Mouse (Mus musculus): ENCODE measurements around the gene Rnf216.

The Rnf216 gene

GRCm38 (mm10) chr5:143023887-143024286, 88.9 kb downstream of the Rnf216 start:
- no peak for ATAC-seq (ENCODE audit: insufficient number of reproducible peaks, low FRiP score, low TSS enrichment)

DNA sequence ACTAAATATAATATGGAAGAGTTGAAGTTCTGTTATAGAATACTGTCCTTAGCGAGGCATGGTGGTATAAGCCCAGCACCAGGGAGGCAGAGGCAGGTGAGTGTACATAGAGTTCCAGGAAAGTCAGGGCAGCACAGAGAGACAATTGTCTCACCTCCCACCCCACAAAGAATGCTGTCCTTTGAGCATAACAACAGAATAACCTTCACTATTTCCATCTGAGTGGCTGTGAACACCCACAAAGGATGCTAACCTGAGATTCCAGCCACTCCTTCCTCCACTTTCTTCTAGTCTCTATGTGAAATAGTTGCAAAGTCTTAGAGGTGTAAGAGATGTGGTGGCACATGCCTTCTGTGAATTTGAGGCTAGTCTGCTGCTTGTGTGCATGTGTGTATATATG, 89.8 kb downstream of the Rnf216 start:
- ATAC-seq (ENCODE audit: insufficient number of reproducible peaks, low FRiP score, low TSS enrichment) = no peak

DNA sequence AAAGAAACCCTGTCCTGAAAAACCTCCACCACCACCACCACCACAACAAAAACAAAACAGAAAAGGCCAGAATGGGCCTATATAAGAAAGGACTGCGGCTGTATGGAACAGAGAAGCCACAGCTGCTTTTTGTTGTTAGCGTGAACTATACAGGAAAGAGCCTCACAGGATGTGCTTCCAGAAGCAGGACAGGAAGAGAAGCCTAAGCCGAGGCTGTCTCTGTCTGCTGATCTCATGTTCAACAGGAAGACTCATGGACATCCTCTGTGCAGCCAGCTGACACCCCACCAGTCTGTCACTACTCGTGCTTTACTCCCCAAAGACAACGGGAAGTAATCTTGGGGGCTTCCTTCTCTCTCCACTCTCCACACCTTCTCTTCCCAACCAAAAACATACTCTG, 95.4 kb downstream of the Rnf216 start:
- no peak for ATAC-seq (ENCODE audit: insufficient number of reproducible peaks, low FRiP score, low TSS enrichment)

- no peak; the same call in 1 of the 2 replicates for ATAC-seq (ENCODE audit: insufficient number of reproducible peaks, low FRiP score, low TSS enrichment)
These were observed 103.4 kb downstream of the Rnf216 start for GRCm38 (mm10) chr5:143009383-143009782.

GRCm38 (mm10) chr5:143000654-143001500, 111.9 kb downstream of the Rnf216 start:
- no peak for ATAC-seq (ENCODE audit: insufficient number of reproducible peaks, low FRiP score, low TSS enrichment)

- no peak for ATAC-seq (ENCODE audit: insufficient number of reproducible peaks, low FRiP score, low TSS enrichment)
These were observed 112.7 kb downstream of the Rnf216 start for GRCm38 (mm10) chr5:143000091-143000490.

DNA sequence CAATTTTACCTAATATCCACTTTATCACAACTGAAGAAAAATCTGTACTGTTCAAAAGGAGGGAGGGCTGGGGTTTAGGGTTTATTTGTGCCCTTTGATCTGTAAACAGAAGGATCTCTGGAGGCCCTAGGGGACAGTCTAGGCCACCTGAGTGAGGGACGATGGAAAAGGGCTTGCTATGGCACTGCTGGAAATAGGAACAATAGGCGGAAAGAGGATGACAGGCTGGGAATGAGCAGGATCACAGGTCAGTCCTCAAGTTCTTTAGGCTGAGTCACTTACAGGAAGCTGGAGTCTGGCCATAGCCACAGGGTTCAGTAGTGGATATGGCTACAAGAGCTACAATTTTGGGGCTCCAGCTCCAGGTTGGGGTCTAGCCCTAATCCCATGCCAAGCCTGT, 114.6 kb downstream of the Rnf216 start:
- ATAC-seq (ENCODE audit: insufficient number of reproducible peaks, low FRiP score, low TSS enrichment) = no peak

DNA sequence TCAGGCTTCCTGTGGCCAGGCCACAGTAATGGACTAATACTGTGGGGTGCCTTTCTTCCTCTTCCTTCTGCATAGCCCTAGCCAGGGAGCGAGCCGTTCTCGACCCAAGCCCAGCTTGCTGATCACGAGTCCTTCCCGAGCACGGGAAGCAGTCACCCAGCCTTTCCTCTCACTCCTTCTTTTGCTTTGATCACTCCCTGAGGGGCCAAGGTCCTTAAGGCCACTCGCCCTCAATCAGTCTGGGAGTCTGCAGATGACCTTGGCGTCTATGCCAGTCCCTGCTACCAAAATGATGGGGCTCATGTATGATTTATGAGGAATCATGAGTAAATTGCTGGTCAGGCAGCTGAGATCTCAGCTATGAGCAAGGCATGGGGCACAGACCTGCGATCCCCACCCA, 115.3 kb downstream of the Rnf216 start:
- ATAC-seq (ENCODE audit: insufficient number of reproducible peaks, low FRiP score, low TSS enrichment) = no peak

- ATAC-seq (ENCODE audit: insufficient number of reproducible peaks, low FRiP score, low TSS enrichment) = no peak
These were observed 118.0 kb downstream of the Rnf216 start for GRCm38 (mm10) chr5:142994746-142995145.

GRCm38 (mm10) chr5:142989167-142989566, 123.6 kb downstream of the Rnf216 start:
- no peak for ATAC-seq (ENCODE audit: insufficient number of reproducible peaks, low FRiP score, low TSS enrichment)

DNA sequence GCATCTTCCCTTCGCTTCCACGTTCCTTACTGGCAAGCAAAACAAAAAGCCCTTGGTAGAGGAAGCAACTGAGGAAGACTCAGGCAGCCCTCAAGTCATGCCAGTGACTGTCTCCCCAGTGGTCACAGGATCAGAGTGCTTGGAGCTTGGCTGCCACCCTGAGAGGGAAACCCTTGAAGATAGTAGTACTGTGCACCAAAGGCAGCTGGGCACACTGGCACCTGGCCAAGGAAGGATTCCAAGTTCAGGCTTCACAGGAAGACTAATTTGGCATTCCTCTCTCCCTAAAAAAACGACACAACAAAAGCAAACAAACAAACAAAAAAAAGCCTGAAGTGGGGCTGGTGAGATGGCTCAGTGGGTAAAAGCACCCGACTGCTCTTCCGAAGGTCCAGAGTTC, 124.3 kb downstream of the Rnf216 start:
- ATAC-seq (ENCODE audit: insufficient number of reproducible peaks, low FRiP score, low TSS enrichment) = no peak

- no peak for ATAC-seq (ENCODE audit: insufficient number of reproducible peaks, low FRiP score, low TSS enrichment)
These were observed 128.5 kb downstream of the Rnf216 start for GRCm38 (mm10) chr5:142984271-142984670.

- no peak for ATAC-seq (ENCODE audit: insufficient number of reproducible peaks, low FRiP score, low TSS enrichment)
These were observed 129.6 kb downstream of the Rnf216 start for GRCm38 (mm10) chr5:142983174-142983573.

DNA sequence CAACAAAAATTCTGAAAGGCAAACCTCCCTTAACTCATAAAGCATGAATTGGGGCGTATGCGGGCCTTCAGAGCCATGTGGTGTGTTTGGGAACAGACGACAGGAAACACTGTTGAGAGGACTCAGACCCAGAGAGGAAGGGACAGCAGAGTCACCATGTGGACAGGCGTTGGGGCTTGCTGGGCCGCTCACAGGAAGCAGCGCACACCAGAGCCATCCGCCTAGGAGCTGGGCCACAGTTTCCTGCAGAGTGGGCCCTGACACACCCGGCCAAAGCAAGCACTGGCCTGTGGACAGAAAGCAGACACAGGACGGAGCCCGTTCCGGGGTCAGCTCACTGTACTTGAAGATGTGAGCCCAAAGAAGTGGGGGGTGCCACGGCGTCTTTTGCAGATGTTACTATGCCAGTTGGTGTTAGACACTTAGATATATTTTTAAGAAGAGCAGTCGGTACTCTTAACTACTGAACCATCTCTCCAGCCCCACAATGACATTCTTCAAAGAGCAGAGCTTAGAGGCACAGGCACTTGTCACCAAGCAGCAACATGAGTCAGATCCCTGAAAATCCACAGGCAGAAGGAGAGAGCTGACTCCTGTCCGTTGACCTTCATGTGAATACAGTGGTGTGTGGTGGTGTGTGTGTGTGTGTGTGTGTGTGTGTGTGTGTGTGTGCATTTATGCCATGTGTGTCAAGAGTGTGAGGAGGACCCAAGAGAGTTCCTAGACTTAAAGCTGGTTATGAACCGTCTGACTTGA, 130.6 kb downstream of the Rnf216 start:
- ATAC-seq (ENCODE audit: insufficient number of reproducible peaks, low FRiP score, low TSS enrichment) = no peak

- ATAC-seq (ENCODE audit: insufficient number of reproducible peaks, low FRiP score, low TSS enrichment) = no peak
These were observed 136.3 kb downstream of the Rnf216 start for GRCm38 (mm10) chr5:142976516-142976915.

DNA sequence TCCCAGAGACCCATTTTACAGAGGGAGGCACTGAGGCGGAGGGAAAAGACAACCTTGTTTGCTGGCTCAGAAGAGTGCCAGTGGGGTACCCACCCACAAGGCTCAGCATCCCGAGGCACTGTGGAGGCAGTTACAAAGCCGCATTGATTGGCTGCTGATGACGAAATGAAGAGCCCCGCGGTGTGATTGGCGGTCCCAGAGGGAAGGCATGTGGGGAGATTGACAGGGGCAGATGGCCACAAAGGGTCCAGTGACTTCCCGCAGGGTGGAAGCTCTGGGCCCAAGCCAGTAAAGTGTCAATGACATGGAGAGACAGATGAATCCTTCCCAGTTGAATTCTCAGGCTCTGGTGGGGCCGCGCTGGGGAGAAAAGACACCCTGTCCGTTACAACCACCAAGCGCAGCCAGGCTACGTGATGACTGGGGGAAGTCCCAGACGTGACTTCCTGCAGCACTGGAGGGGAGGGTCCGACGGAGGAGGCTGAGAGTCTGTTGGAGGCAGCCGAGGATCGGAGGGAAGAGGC, 138.1 kb downstream of the Rnf216 start:
- no peak; the same call in 1 of the 2 replicates for ATAC-seq (ENCODE audit: insufficient number of reproducible peaks, low FRiP score, low TSS enrichment)

DNA sequence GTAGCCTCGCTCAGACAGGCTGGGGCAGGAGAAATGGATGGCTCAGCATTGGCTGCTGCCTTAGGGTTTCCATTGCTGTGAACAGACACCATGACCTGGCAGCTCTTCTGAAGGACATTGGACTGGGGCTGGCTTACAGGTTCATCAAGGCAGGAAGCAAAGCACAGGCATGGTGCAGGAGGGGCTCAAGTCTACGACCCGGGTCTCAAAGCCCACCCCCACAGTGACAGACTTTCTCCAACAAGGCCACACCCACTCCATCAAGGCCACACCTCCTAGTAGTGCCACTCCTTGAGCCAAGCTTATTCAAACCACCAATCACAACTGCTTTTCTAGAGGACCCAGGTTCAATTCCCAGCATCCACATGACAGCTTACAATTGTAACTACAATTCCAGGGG, 138.8 kb downstream of the Rnf216 start:
- ATAC-seq (ENCODE audit: insufficient number of reproducible peaks, low FRiP score, low TSS enrichment) = no peak

GRCm38 (mm10) chr5:142968411-142968810, 144.4 kb downstream of the Rnf216 start:
- no peak for ATAC-seq (ENCODE audit: insufficient number of reproducible peaks, low FRiP score, low TSS enrichment)

DNA sequence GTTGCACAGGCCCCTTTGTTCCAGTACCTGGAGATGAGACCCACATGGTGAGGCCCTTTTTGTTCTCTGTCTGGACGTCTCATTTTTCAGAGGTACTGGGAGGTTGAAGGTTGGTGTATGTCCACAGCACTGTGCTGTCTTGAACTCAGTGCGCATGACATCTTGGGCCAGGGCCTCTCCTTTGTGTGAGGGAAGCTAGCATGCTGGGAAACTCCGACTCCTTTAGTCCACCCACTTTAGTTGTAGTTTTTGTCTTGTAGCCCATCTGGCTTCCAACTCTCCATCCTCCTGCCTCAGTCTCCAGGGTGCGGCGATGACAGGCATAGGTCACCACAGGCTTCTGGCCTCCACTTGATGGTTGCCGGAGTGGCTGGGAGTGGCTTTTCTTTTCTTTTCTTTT, 148.1 kb downstream of the Rnf216 start:
- no peak for ATAC-seq (ENCODE audit: insufficient number of reproducible peaks, low FRiP score, low TSS enrichment)

DNA sequence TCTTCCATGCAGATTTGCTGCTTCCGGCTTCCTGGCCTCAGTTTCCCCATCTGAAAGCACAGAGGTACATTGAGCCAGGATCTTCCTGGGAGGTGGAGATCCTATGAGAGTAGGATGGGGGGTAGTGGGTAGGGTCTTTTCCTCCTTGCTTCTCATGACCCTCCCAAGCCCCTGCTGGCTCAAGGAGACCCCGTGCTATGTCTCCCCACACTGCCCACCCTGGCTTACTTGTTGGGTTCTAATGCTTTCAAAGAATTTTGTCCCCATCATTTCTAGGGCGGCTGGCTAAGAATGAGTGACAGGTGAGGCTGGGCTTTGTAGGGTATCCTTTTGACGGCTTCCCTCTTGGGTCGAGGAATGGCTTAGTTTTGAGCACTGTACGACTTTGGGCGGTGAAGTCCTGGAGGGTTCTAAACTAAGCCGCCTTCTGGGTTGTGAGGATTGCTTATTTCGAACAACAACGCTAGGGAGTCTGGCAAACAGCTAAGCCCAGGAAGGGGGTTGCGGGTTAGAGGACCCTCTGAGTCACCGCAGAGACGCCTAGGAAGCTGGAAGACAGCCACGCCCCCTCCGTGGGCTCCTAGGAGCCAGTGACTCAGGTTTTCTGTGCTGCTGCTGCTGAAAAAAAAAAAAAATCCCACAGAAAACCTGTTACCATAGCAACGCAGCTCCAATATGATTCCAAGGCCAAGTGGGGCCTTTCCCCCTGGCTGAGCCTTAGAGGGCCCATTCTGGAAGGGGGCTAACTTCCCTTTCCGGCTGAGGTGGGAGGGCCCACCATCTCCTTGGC, 148.9 kb downstream of the Rnf216 start:
- no peak for ATAC-seq (ENCODE audit: insufficient number of reproducible peaks, low FRiP score, low TSS enrichment)
